Mouse (Mus musculus): ENCODE measurements around the gene Kcnma1.

- TF ChIP-seq CTCF (IDR thresholded peaks at IDR 0.05; ENCODE audit: low read depth) (no peak), EP300 (IDR thresholded peaks at IDR 0.05; ENCODE audit: low read depth) (no peak)
These were observed 310.0 kb downstream of the Kcnma1 start for GRCm38 (mm10) chr14:23704303-23704702.
